Mouse (Mus musculus): ENCODE measurements around the gene Rabgap1l. TPM values are rescaled to one million over a fixed set of nuclear protein-coding genes. Genes with fewer than 3 reads are reported as not detected.
A peak's percentile ranks its signal among the peaks of the same experiment; 100 is the strongest.

Gene Rabgap1l
- polyA plus RNA-seq, 1 experiment from 2014 or later, result 44.8 TPM

DNA sequence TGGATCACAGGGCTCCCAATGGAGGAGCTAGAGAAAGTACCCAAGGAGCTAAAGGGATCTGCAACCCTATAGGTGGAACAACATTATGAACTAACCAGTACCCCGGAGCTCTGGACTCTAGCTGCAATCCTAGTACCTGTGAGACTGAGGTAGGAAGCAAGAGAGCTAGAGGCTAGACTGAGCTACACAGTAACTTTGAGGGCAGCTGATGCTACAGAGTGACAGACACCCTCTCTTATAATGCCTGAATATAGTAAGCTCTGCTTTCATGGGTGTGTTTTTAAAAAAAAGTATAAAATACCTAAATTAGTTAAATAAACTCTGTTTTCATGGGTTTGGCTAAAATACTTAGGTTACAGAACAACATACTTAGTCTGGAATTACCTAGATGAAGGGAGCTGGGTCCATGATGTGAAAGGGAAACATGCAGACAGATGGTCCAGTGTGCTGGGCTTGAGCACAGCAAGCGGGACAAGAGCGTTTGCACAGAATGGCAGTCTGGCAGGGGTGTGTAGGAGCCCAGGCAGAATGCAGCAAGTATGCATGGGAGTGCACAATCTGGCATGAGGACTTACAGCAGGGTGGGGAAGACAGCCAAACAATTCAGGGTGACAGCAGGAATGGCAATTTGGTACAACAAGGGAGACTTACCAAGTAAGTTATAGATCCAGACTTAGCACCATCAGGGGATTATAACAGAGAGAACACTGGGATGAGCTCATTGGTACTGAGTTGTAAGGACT lies 514.9 kb downstream of the Rabgap1l start:
- no peaks in the 10 kb centered on the region for H3K27me3 ChIP-seq (ENCODE audit: control insufficient read depth, insufficient read depth, low read length)
- no peaks in the 10 kb centered on the region for H3K9me3 ChIP-seq (ENCODE audit: control insufficient read depth, low read length)
- no peak overlapping the region for H3K4me3 ChIP-seq (replicated peaks; ENCODE audit: low read depth, low read length)
- no peaks in the 10 kb centered on the region for H3K36me3 ChIP-seq (ENCODE audit: control insufficient read depth, insufficient read depth, low read length)
- ATAC-seq (ENCODE audit: low FRiP score, low TSS enrichment), result no peak
- 71% methylated on average over 3 of the region's 3 CpGs for WGBS
- no peaks in the 10 kb centered on the region for H3K4me1 ChIP-seq (ENCODE audit: control insufficient read depth, insufficient read depth, low read length)
- no peak overlapping the region for H3K4me2 ChIP-seq (ENCODE audit: low read length)
- no peak overlapping the region for H3K27ac ChIP-seq (replicated peaks; ENCODE audit: low read depth, low read length)
- peak; percentile 10 for DNase-seq
- H3K9ac ChIP-seq (replicated peaks; ENCODE audit: low read length), result no peak overlapping the region

DNA sequence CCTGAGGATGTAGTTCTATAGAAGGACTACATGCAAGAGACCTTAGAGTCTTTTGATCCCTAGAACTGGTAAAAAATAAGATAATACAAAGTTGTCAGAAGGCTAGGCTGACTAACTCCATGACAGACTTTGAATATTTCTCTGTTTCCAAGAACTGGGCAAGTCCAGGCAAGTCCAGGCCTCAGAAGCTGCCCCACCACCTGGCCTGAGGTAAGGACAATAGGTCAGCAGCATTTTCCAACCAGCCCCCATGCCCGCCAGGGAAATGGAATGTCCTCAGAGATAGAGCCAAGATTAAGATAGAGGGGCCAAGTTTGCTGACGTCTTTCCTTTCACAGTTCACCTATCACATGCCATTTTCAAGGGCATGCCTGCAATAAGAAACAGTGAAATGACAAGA lies 517.8 kb downstream of the Rabgap1l start:
- DNase-seq (no peak), ATAC-seq (ENCODE audit: low FRiP score, low TSS enrichment) (no peak)
- Histone ChIP-seq H3K27me3 (ENCODE audit: control insufficient read depth, insufficient read depth, low read length) (no peaks in the 10 kb centered on the region), H3K27ac (replicated peaks; ENCODE audit: low read depth, low read length) (no peak overlapping the region), H3K4me3 (replicated peaks; ENCODE audit: low read depth, low read length) (no peak overlapping the region), H3K36me3 (ENCODE audit: control insufficient read depth, insufficient read depth, low read length) (no peaks in the 10 kb centered on the region), H3K4me2 (ENCODE audit: low read length) (no peak overlapping the region), H3K9me3 (ENCODE audit: control insufficient read depth, low read length) (no peaks in the 10 kb centered on the region), H3K9ac (replicated peaks; ENCODE audit: low read length) (no peak overlapping the region), H3K4me1 (ENCODE audit: control insufficient read depth, insufficient read depth, low read length) (no peaks in the 10 kb centered on the region)
- WGBS, result 75% methylated on average over 2 of the region's 2 CpGs

DNA sequence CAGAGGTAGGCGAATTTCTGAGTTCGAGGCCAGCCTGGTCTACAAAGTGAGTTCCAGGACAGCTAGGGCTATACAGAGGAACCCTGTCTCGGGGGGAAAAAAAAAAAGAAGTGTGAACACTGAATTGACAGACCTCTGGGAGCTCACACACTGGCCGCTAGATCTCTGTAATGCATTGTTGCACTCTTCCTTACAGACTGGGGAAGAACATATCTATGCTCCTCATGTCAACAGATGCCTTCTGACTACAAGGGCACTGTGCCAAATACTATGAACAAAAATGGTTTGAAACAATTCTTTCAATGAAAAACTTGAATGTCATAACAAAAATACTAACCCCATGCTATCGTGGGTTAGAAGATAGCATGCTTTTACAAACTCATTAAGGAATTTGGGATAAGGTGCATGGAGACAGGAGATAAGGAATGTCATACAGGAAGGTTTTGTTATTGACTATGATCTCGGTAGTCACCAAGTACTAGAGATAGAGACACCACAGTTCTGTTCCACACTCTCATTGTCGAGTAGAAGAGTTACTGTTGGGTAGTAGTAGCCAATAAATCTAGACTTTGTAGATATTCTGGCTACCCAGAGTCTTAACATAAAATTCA lies 519.8 kb downstream of the Rabgap1l start:
- no peak overlapping the region for H3K9ac ChIP-seq (replicated peaks; ENCODE audit: low read length)
- no peak overlapping the region for H3K27ac ChIP-seq (replicated peaks; ENCODE audit: low read depth, low read length)
- DNase-seq (no peak), ATAC-seq (ENCODE audit: low FRiP score, low TSS enrichment) (no peak)
- no peaks in the 10 kb centered on the region for H3K27me3 ChIP-seq (ENCODE audit: control insufficient read depth, insufficient read depth, low read length)
- no peak overlapping the region for H3K4me2 ChIP-seq (ENCODE audit: low read length)
- H3K9me3 ChIP-seq (ENCODE audit: control insufficient read depth, low read length), result no peaks in the 10 kb centered on the region
- H3K36me3 ChIP-seq (ENCODE audit: control insufficient read depth, insufficient read depth, low read length), result no peaks in the 10 kb centered on the region
- no peaks in the 10 kb centered on the region for H3K4me1 ChIP-seq (ENCODE audit: control insufficient read depth, insufficient read depth, low read length)
- no peak overlapping the region for H3K4me3 ChIP-seq (replicated peaks; ENCODE audit: low read depth, low read length)
- 87% methylated on average over 7 of the region's 7 CpGs for WGBS

DNA sequence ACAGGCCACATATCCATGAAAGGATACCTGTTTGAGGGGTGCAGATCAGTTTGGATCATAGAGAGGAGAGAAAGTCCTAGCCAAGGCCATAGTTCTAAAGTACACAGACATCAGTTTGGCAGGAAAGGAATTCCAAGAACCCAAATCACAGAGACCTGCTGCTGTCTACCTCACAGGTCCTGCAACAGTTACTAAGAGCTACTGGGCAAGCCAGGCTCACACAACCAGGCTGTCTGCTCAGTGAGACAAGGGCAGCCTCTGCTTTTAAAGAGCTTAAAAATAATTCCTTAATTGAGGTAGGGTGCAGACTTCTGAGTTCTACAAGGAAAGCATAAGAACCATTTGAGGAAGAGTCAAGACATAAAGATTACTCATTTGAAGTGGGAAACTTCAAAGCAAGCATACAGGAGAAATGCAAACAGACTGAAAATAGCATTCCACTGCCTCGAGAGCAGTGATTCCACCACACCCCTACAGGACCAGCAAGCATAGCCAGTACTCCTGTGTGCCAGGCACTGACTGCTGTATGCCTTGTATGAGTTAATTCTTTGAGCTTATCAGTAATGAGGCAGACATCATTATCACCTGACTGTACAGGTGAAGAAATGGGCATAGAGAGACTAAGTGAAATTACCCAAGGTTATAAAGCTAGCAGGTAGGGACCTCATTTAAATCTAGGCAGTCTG lies 521.6 kb downstream of the Rabgap1l start:
- H3K4me1 ChIP-seq (ENCODE audit: control insufficient read depth, insufficient read depth, low read length), result no peaks in the 10 kb centered on the region
- no peak overlapping the region for H3K27ac ChIP-seq (replicated peaks; ENCODE audit: low read depth, low read length)
- no peaks in the 10 kb centered on the region for H3K36me3 ChIP-seq (ENCODE audit: control insufficient read depth, insufficient read depth, low read length)
- H3K9me3 ChIP-seq (ENCODE audit: control insufficient read depth, low read length), result no peaks in the 10 kb centered on the region
- no peaks in the 10 kb centered on the region for H3K27me3 ChIP-seq (ENCODE audit: control insufficient read depth, insufficient read depth, low read length)
- 70% methylated on average over 1 of the region's 1 CpGs for WGBS
- no peak overlapping the region for H3K9ac ChIP-seq (replicated peaks; ENCODE audit: low read length)
- no peak for ATAC-seq (ENCODE audit: low FRiP score, low TSS enrichment)
- DNase-seq, result no peak
- no peak overlapping the region for H3K4me3 ChIP-seq (replicated peaks; ENCODE audit: low read depth, low read length)
- no peak overlapping the region for H3K4me2 ChIP-seq (ENCODE audit: low read length)

DNA sequence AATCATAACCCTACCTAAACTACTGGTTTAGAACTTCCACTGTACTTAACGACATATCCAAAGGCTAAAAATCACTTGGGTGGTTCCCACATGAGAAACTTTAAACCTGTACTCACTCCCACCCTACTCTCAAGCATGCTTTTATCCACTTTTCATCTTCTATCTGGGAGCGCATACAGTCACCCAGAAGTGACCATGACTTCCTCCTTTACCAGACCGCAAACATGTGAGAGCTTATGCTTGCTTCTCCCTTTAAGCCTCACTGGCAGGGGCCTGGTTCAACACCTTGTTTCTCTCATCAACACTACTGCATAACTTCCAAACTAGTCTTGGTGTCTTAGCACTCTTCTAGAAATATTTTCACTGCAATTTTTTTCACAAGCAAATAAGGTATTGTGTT lies 524.7 kb downstream of the Rabgap1l start:
- Histone ChIP-seq H3K27ac (replicated peaks; ENCODE audit: low read depth, low read length) (no peak overlapping the region), H3K9ac (replicated peaks; ENCODE audit: low read length) (no peak overlapping the region), H3K4me3 (replicated peaks; ENCODE audit: low read depth, low read length) (no peak overlapping the region), H3K9me3 (ENCODE audit: control insufficient read depth, low read length) (no peaks in the 10 kb centered on the region), H3K36me3 (ENCODE audit: control insufficient read depth, insufficient read depth, low read length) (no peaks in the 10 kb centered on the region), H3K4me2 (ENCODE audit: low read length) (no peak overlapping the region), H3K4me1 (ENCODE audit: control insufficient read depth, insufficient read depth, low read length) (no peaks in the 10 kb centered on the region), H3K27me3 (ENCODE audit: control insufficient read depth, insufficient read depth, low read length) (no peaks in the 10 kb centered on the region)
- DNase-seq, result no peak
- 97% methylated on average over 3 of the region's 3 CpGs for WGBS
- no peak for ATAC-seq (ENCODE audit: low FRiP score, low TSS enrichment)

DNA sequence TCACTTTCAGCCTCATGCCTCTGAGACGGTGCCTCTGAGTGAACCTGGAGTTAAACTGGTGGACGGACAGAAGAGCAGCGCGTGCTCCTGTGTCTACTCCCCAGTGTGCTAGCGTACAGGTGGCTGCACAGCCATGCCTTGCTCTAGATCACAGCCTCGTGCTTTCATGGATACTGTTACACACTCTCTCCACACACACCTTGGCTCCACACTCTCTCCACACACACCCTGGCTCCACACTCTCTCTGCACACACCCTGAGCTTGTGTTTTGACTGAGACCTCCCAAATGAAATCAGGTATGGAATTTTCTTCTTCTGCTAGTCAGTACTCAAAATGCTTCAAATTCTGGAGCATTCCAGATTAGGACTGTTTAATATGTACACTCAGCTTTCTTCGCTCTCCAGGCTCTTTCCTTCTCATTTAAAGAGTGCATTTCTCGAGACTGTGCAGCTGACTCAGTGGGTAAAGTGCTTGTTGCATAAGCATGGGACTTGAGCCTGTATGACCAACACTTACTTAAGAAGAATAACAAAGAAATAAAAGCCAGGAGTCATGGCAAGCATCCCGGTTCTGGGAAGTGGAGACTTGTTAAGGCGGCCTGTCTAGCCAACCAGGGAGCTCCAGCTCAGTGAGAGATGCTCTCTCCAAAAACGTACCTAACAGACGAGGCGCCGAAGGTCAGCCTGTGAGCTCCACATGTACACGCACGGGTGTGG lies 529.2 kb downstream of the Rabgap1l start:
- WGBS, result 89% methylated on average over 16 of the region's 16 CpGs
- Histone ChIP-seq H3K36me3 (ENCODE audit: control insufficient read depth, insufficient read depth, low read length) (no peaks in the 10 kb centered on the region), H3K27me3 (ENCODE audit: control insufficient read depth, insufficient read depth, low read length) (no peaks in the 10 kb centered on the region), H3K4me3 (replicated peaks; ENCODE audit: low read depth, low read length) (no peak overlapping the region), H3K4me1 (ENCODE audit: control insufficient read depth, insufficient read depth, low read length) (peaks cover 9% of the 10 kb centered on the region; the same call in 1 of the 2 replicates), H3K9ac (replicated peaks; ENCODE audit: low read length) (no peak overlapping the region), H3K4me2 (ENCODE audit: low read length) (no peak overlapping the region), H3K27ac (replicated peaks; ENCODE audit: low read depth, low read length) (no peak overlapping the region), H3K9me3 (ENCODE audit: control insufficient read depth, low read length) (no peaks in the 10 kb centered on the region)
- ATAC-seq (ENCODE audit: low FRiP score, low TSS enrichment), result no peak
- no peak for DNase-seq

DNA sequence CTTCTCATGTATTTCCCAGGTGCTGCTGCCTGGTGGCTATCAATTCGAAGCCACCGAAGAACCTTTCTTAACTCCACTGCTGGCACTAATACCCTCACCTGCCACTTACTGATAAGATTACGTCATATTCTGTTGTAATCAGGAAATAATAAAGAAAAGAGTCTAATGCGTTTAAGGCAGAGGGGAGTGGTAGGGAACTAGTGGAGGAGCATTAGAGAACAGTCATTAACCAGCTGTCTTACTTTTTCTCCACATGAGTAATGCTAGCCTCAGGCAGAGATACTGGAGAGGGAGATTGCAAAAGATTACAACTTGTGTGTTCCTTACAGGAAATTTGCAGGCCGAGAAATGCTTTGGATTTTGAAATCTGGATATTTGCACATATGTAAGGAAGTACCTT lies 530.0 kb downstream of the Rabgap1l start:
- Histone ChIP-seq H3K9ac (replicated peaks; ENCODE audit: low read length) (no peak overlapping the region), H3K4me3 (replicated peaks; ENCODE audit: low read depth, low read length) (no peak overlapping the region), H3K27ac (replicated peaks; ENCODE audit: low read depth, low read length) (no peak overlapping the region), H3K4me2 (ENCODE audit: low read length) (no peak overlapping the region), H3K36me3 (ENCODE audit: control insufficient read depth, insufficient read depth, low read length) (no peaks in the 10 kb centered on the region), H3K9me3 (ENCODE audit: control insufficient read depth, low read length) (no peaks in the 10 kb centered on the region), H3K4me1 (ENCODE audit: control insufficient read depth, insufficient read depth, low read length) (peaks cover 9% of the 10 kb centered on the region; the same call in 1 of the 2 replicates), H3K27me3 (ENCODE audit: control insufficient read depth, insufficient read depth, low read length) (no peaks in the 10 kb centered on the region)
- WGBS, result 86% methylated on average over 5 of the region's 5 CpGs
- ATAC-seq (ENCODE audit: low FRiP score, low TSS enrichment), result no peak
- no peak for DNase-seq

DNA sequence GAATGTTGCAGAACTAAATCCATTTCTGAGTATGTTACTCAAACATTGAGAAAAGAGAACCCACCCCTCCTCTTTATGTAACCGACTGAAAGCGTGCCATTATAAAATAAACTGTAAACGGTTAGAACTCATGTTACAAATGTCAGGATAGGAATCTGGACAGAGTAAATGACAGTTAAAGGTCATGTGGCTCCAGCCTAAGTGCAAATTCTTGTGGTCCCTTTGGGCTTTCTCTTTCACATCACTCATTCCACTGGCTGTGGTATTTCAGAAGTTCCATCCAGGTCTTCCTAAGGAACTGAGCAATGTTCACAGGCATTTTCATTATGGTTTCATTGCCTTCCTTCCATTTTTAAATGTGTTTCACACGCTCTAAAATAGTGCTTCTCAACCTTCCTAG lies 530.6 kb downstream of the Rabgap1l start:
- H3K4me3 ChIP-seq (replicated peaks; ENCODE audit: low read depth, low read length), result no peak overlapping the region
- H3K36me3 ChIP-seq (ENCODE audit: control insufficient read depth, insufficient read depth, low read length), result no peaks in the 10 kb centered on the region
- no peak for ATAC-seq (ENCODE audit: low FRiP score, low TSS enrichment)
- no peak for DNase-seq
- WGBS, result 86% methylated on average over 4 of the region's 4 CpGs
- peaks cover 9% of the 10 kb centered on the region; the same call in 1 of the 2 replicates for H3K4me1 ChIP-seq (ENCODE audit: control insufficient read depth, insufficient read depth, low read length)
- no peak overlapping the region for H3K4me2 ChIP-seq (ENCODE audit: low read length)
- no peak overlapping the region for H3K9ac ChIP-seq (replicated peaks; ENCODE audit: low read length)
- H3K27me3 ChIP-seq (ENCODE audit: control insufficient read depth, insufficient read depth, low read length), result no peaks in the 10 kb centered on the region
- no peak overlapping the region for H3K27ac ChIP-seq (replicated peaks; ENCODE audit: low read depth, low read length)
- no peaks in the 10 kb centered on the region for H3K9me3 ChIP-seq (ENCODE audit: control insufficient read depth, low read length)
